Mouse (Mus musculus) midbrain, embryonic 13.5 days (tissue): ENCODE results near the gene Smim1. TPM values are rescaled to one million over a fixed set of nuclear protein-coding genes. Genes with fewer than 3 reads are reported as not detected.

Experiments
- ATAC-seq: fragments of 200-750 bp; cut with Nextera tagmentation; 2 replicates; pipeline ENCODE4 v1.8.0; 2017; ENCODE audit warnings: mild to moderate bottlenecking, moderate TSS enrichment, moderate library complexity
- H3K27ac ChIP-seq: fragments of 300-500 bp; sonication (generic); 2 replicates; pipeline ENCODE4 v1.5.1; 2015; ENCODE audit warnings: inconsistent platforms, mild to moderate bottlenecking, moderate library complexity
- H3K27me3 ChIP-seq: fragments of 300-500 bp; sonication (generic); 2 replicates; pipeline ENCODE4 v1.6.1; 2015; ENCODE audit warnings: mild to moderate bottlenecking, inconsistent platforms
- H3K36me3 ChIP-seq: fragments of 300-500 bp; sonication (generic); 2 replicates; pipeline ENCODE4 v1.6.1; 2015; ENCODE audit warnings: mild to moderate bottlenecking, inconsistent platforms
- H3K4me1 ChIP-seq: fragments of 300-500 bp; sonication (generic); replicated peaks from 2 replicates; pipeline ENCODE4 v1.6.1; 2015; ENCODE audit warnings: inconsistent platforms
- H3K4me2 ChIP-seq: fragments of 300-500 bp; sonication (generic); replicated peaks from 2 replicates; pipeline ENCODE4 v1.6.1; 2015; ENCODE audit warnings: moderate library complexity, mild to moderate bottlenecking, inconsistent platforms
- H3K4me3 ChIP-seq: fragments of 300-500 bp; sonication (generic); replicated peaks from 2 replicates; pipeline ENCODE4 v1.5.1; 2015; ENCODE audit warnings: mild to moderate bottlenecking, inconsistent platforms
- H3K9ac ChIP-seq: fragments of 300-500 bp; sonication (generic); replicated peaks from 2 replicates; pipeline ENCODE4 v1.6.1; 2015; ENCODE audit warnings: mild to moderate bottlenecking, inconsistent platforms
- H3K9me3 ChIP-seq: fragments of 300-500 bp; sonication (generic); 2 replicates; pipeline ENCODE4 v1.6.1; 2016; ENCODE audit warnings: mild to moderate bottlenecking, inconsistent platforms
- WGBS: fragments of 180-500 bp; shearing (Covaris S2); methylation state at CpG from one replicate; pipeline ENCODE4 v1.1.7; 2015; 5-methylcytosine and 5-hydroxymethylcytosine counted together
- polyA plus RNA-seq: library from polyadenylated mRNA; unstranded; fragments of >200 nt; fragmentation: Nextera tagmentation; extraction: Ambion mirVana; gene quantifications from 2 replicates; pipeline ENCODE4 v1.2.1, GENCODE M21; 2015

Gene Smim1
- polyA plus RNA-seq, 1 experiment from 2014 or later: 6.1 TPM

- Histone ChIP-seq H3K9ac (peak overlapping the region; percentile 99), H3K4me2 (peak overlapping the region; percentile 100), H3K9me3 (no peaks in the 10 kb centered on the region), H3K27ac (peak overlapping the region; percentile 64), H3K36me3 (peaks cover 36% of the 10 kb centered on the region), H3K4me1 (peaks cover 33% of the 10 kb centered on the region), H3K4me3 (peak overlapping the region; percentile 100), H3K27me3 (no peaks in the 10 kb centered on the region)
- WGBS: 3% methylated on average over 55 of the region's 55 CpGs
- ATAC-seq: no peak
Measured at GRCm38 (mm10) chr4:154012132-154012882, 13.7 kb downstream of the Smim1 start.

- no peaks in the 10 kb centered on the region for H3K27me3 ChIP-seq
- peaks cover 33% of the 10 kb centered on the region for H3K4me1 ChIP-seq
- H3K27ac ChIP-seq: peak within 1 kb of the TSS; percentile 64
- H3K4me3 ChIP-seq: peak within 1 kb of the TSS; percentile 100
- peak within 1 kb of the TSS; percentile 99 for H3K9ac ChIP-seq
- H3K4me2 ChIP-seq: peak within 1 kb of the TSS; percentile 100
- ATAC-seq: peak; percentile 97
- H3K36me3 ChIP-seq: peaks cover 36% of the 10 kb centered on the region
- H3K9me3 ChIP-seq: no peaks in the 10 kb centered on the region
- WGBS: under 1% methylated on average over 40 of the region's 59 CpGs
Measured at GRCm38 (mm10) chr4:154011646-154012089, 14.4 kb downstream of the Smim1 start, which contains the start of gene Lrrc47. Gene Lrrc47 (plus strand): TSS chr4:154011731.

GRCm38 (mm10) chr4:154010907-154011645 is 15.0 kb downstream of the Smim1 start:
- 28% methylated on average over 13 of the region's 13 CpGs for WGBS
- H3K27me3 ChIP-seq: no peaks in the 10 kb centered on the region
- H3K36me3 ChIP-seq: peaks cover 36% of the 10 kb centered on the region
- 0 out of 2 replicates have a peak overlapping the region, but pooled peaks have one; percentile 40 for H3K27ac ChIP-seq
- peak overlapping the region; percentile 100 for H3K4me3 ChIP-seq
- H3K4me1 ChIP-seq: peaks cover 33% of the 10 kb centered on the region
- no peaks in the 10 kb centered on the region for H3K9me3 ChIP-seq
- ATAC-seq: no peak; the same call in 1 of the 2 replicates
- H3K4me2 ChIP-seq: peak overlapping the region; percentile 100
- peak overlapping the region; percentile 99 for H3K9ac ChIP-seq

GRCm38 (mm10) chr4:154007759-154008158 is 18.3 kb downstream of the Smim1 start:
- H3K36me3 ChIP-seq: peaks cover 46% of the 10 kb centered on the region
- H3K27ac ChIP-seq: no peak overlapping the region
- H3K4me1 ChIP-seq: peaks cover 16% of the 10 kb centered on the region
- ATAC-seq: no peak
- H3K9me3 ChIP-seq: no peaks in the 10 kb centered on the region
- no peak overlapping the region for H3K9ac ChIP-seq
- no peak overlapping the region for H3K4me2 ChIP-seq
- H3K27me3 ChIP-seq: no peaks in the 10 kb centered on the region
- H3K4me3 ChIP-seq: no peak overlapping the region
- 80% methylated on average over 4 of the region's 4 CpGs for WGBS

GRCm38 (mm10) chr4:154006264-154006663 is 19.8 kb downstream of the Smim1 start:
- Histone ChIP-seq H3K27ac (no peak overlapping the region), H3K9ac (no peak overlapping the region), H3K4me2 (no peak overlapping the region), H3K9me3 (no peaks in the 10 kb centered on the region), H3K27me3 (no peaks in the 10 kb centered on the region), H3K4me1 (peaks cover 8% of the 10 kb centered on the region), H3K36me3 (peaks cover 57% of the 10 kb centered on the region), H3K4me3 (no peak overlapping the region)
- ATAC-seq: no peak
- WGBS: 94% methylated on average over 6 of the region's 6 CpGs

GRCm38 (mm10) chr4:154005488-154005887 is 20.5 kb downstream of the Smim1 start:
- no peak overlapping the region for H3K9ac ChIP-seq
- H3K36me3 ChIP-seq: peaks cover 57% of the 10 kb centered on the region
- H3K4me1 ChIP-seq: 0 out of 2 replicates have a peak, but pooled peaks cover under 1% of the 10 kb centered on the region
- no peak overlapping the region for H3K4me3 ChIP-seq
- no peak for ATAC-seq
- H3K9me3 ChIP-seq: no peaks in the 10 kb centered on the region
- H3K27ac ChIP-seq: no peak overlapping the region
- WGBS: 91% methylated on average over 5 of the region's 5 CpGs
- no peak overlapping the region for H3K4me2 ChIP-seq
- no peaks in the 10 kb centered on the region for H3K27me3 ChIP-seq

- Histone ChIP-seq H3K36me3 (peaks cover 94% of the 10 kb centered on the region), H3K9me3 (no peaks in the 10 kb centered on the region), H3K4me3 (no peak overlapping the region), H3K4me1 (no peaks in the 10 kb centered on the region), H3K27me3 (no peaks in the 10 kb centered on the region), H3K9ac (no peak overlapping the region), H3K4me2 (no peak overlapping the region), H3K27ac (no peak overlapping the region)
- WGBS: 92% methylated on average over 8 of the region's 8 CpGs
- ATAC-seq: no peak
Measured at GRCm38 (mm10) chr4:153993505-153993904, 32.5 kb downstream of the Smim1 start.

GRCm38 (mm10) chr4:153992715-153993114 is 33.3 kb downstream of the Smim1 start:
- WGBS: 93% methylated on average over 10 of the region's 10 CpGs
- no peak for ATAC-seq
- H3K36me3 ChIP-seq: peaks cover 94% of the 10 kb centered on the region
- no peaks in the 10 kb centered on the region for H3K27me3 ChIP-seq
- H3K9ac ChIP-seq: no peak overlapping the region
- H3K4me1 ChIP-seq: no peaks in the 10 kb centered on the region
- H3K27ac ChIP-seq: no peak overlapping the region
- H3K4me3 ChIP-seq: no peak overlapping the region
- no peaks in the 10 kb centered on the region for H3K9me3 ChIP-seq
- H3K4me2 ChIP-seq: no peak overlapping the region

- WGBS: 92% methylated on average over 11 of the region's 11 CpGs
- Histone ChIP-seq H3K9ac (no peak overlapping the region), H3K9me3 (no peaks in the 10 kb centered on the region), H3K4me1 (peaks cover 25% of the 10 kb centered on the region), H3K4me3 (no peak overlapping the region), H3K27ac (no peak overlapping the region), H3K36me3 (peaks cover 67% of the 10 kb centered on the region), H3K4me2 (no peak overlapping the region), H3K27me3 (no peaks in the 10 kb centered on the region)
- ATAC-seq: no peak
Measured at GRCm38 (mm10) chr4:153980470-153980869, 45.6 kb downstream of the Smim1 start.

GRCm38 (mm10) chr4:153979243-153979642 is 46.8 kb downstream of the Smim1 start:
- ATAC-seq: no peak
- Histone ChIP-seq H3K4me1 (peaks cover 27% of the 10 kb centered on the region), H3K9ac (no peak overlapping the region), H3K36me3 (peaks cover 55% of the 10 kb centered on the region), H3K27ac (no peak overlapping the region), H3K4me2 (no peak overlapping the region), H3K27me3 (no peaks in the 10 kb centered on the region), H3K9me3 (no peaks in the 10 kb centered on the region), H3K4me3 (no peak overlapping the region)
- WGBS: 95% methylated on average over 10 of the region's 10 CpGs

- H3K9me3 ChIP-seq: no peaks in the 10 kb centered on the region
- WGBS: 43% methylated on average over 6 of the region's 6 CpGs
- ATAC-seq: no peak
Measured at GRCm38 (mm10) chr4:153975768-153976167, 50.3 kb downstream of the Smim1 start.

GRCm38 (mm10) chr4:153975292-153975662 is 50.8 kb downstream of the Smim1 start:
- Histone ChIP-seq H3K27ac (peak overlapping the region; percentile 80), H3K4me3 (peak overlapping the region; percentile 84), H3K4me1 (peaks cover 42% of the 10 kb centered on the region), H3K9ac (peak overlapping the region; percentile 90), H3K36me3 (peaks cover 35% of the 10 kb centered on the region), H3K4me2 (peak overlapping the region; percentile 98), H3K27me3 (no peaks in the 10 kb centered on the region), H3K9me3 (no peaks in the 10 kb centered on the region)
- peak; percentile 82 for ATAC-seq
- under 1% methylated on average over 32 of the region's 33 CpGs for WGBS

More at GRCm38 (mm10) chr4:153975768-153976167, 50.3 kb downstream of the Smim1 start:
- peak overlapping the region; percentile 98 for H3K4me2 ChIP-seq
- H3K4me3 ChIP-seq: peak overlapping the region; percentile 84
- H3K9ac ChIP-seq: peak overlapping the region; percentile 90
- peaks cover 35% of the 10 kb centered on the region for H3K36me3 ChIP-seq
- H3K4me1 ChIP-seq: peaks cover 42% of the 10 kb centered on the region
- no peaks in the 10 kb centered on the region for H3K27me3 ChIP-seq
- H3K27ac ChIP-seq: no peak overlapping the region
